ENCODE assay signal across 17 mouse cellular contexts in genomic region chr10:102238558-102239211, GRCm38 (mm10).
DNase-seq lines count a peak whose midpoint lies in the region; ATAC-seq lines count a peak whose summit lies in the region.
"Had no signal": no experiment of that assay in that cellular context is flagged by ENCODE, and none has a peak within 500 bp of the region (broad histone marks: within the 10 kb centered on the region; RNA-seq: fewer than 3 reads in every experiment).

No protein-coding gene starts in this region.

- no peaks in the 10 kb centered on the region for H3K27me3 ChIP-seq in forebrain, embryonic 13.5 days
- no peaks in the 10 kb centered on the region for H3K27me3 ChIP-seq in hindbrain, embryonic 14.5 days (ENCODE audit: control insufficient read depth, insufficient read depth, low read length)
- no peaks in the 10 kb centered on the region for H3K27me3 ChIP-seq in midbrain, embryonic 16.5 days (ENCODE audit: control insufficient read depth, insufficient read depth, low read depth, low read length)
- H3K27me3 ChIP-seq: liver, embryonic 15.5 days had no signal

- WGBS in forebrain, embryonic 13.5 days = 18% methylated on average over 6 of the region's 6 CpGs
- WGBS in hindbrain, embryonic 14.5 days = 31% methylated on average over 6 of the region's 6 CpGs
- WGBS in midbrain, embryonic 16.5 days = 38% methylated on average over 6 of the region's 6 CpGs

- H3K27ac ChIP-seq in forebrain, embryonic 13.5 days = 0 out of 2 replicates have a peak overlapping the region, but pooled peaks have one; percentile 19
- peak overlapping the region; percentile 62; the same call in 1 of the 2 replicates for H3K27ac ChIP-seq in hindbrain, embryonic 14.5 days
- H3K27ac ChIP-seq in midbrain, embryonic 16.5 days (ENCODE audit: low read length) = no peak overlapping the region
- H3K27ac ChIP-seq: heart, adult 2 months; liver, embryonic 15.5 days had no signal

- no peaks in the 10 kb centered on the region for H3K36me3 ChIP-seq in forebrain, embryonic 13.5 days (ENCODE audit: poor library complexity, severe bottlenecking)
- no peaks in the 10 kb centered on the region for H3K36me3 ChIP-seq in hindbrain, embryonic 14.5 days (replicated peaks; ENCODE audit: control insufficient read depth, insufficient read depth)
- no peaks in the 10 kb centered on the region for H3K36me3 ChIP-seq in midbrain, embryonic 16.5 days (ENCODE audit: control insufficient read depth, insufficient read depth, low read length)
- H3K36me3 ChIP-seq: liver, embryonic 15.5 days had no signal

- DNase-seq in embryo, embryonic 10.5 days (ENCODE audit: low spot score) = peak; percentile 2
- no peak for DNase-seq in embryo, embryonic 9.5 days (ENCODE audit: extremely low spot score)
- no peak for DNase-seq in hindbrain, embryonic 14.5 days (ENCODE audit: low spot score)
- no peak for DNase-seq in natural killer cell, adult 2 months (ENCODE audit: low spot score in 2 of 2)
- no peak for DNase-seq in layer of hippocampus, adult 11-12 months (ENCODE audit: low spot score)
- DNase-seq: adrenal gland, adult 2 months; cerebellum, adult 11 months; gastrocnemius, postnatal 10 days; heart, adult 2 months; kidney, adult 8-10 months; kidney, postnatal 36 days; lung, postnatal 14 days; right cerebral cortex, adult 18-20 months had no signal

- no peak overlapping the region for H3K4me3 ChIP-seq in forebrain, embryonic 13.5 days
- no peak overlapping the region for H3K4me3 ChIP-seq in hindbrain, embryonic 14.5 days (replicated peaks; ENCODE audit: low read length)
- H3K4me3 ChIP-seq in midbrain, embryonic 16.5 days (ENCODE audit: low read depth, low read length) = no peak overlapping the region
- H3K4me3 ChIP-seq: heart, adult 2 months; liver, embryonic 15.5 days had no signal

- H3K4me2 ChIP-seq in forebrain, embryonic 13.5 days = no peak overlapping the region
- H3K4me2 ChIP-seq in hindbrain, embryonic 14.5 days (replicated peaks) = no peak overlapping the region
- H3K4me2 ChIP-seq in midbrain, embryonic 16.5 days (ENCODE audit: low read length) = no peak overlapping the region
- H3K4me2 ChIP-seq: liver, embryonic 15.5 days had no signal

- H3K4me1 ChIP-seq in forebrain, embryonic 13.5 days = peaks cover 5% of the 10 kb centered on the region
- H3K4me1 ChIP-seq in hindbrain, embryonic 14.5 days (replicated peaks; ENCODE audit: control insufficient read depth, insufficient read depth, low read length) = no peaks in the 10 kb centered on the region
- no peaks in the 10 kb centered on the region for H3K4me1 ChIP-seq in midbrain, embryonic 16.5 days (ENCODE audit: control insufficient read depth, insufficient read depth, low read length)
- H3K4me1 ChIP-seq: liver, embryonic 15.5 days had no signal

- peak; percentile 83 for ATAC-seq in forebrain, embryonic 13.5 days
- ATAC-seq in hindbrain, embryonic 14.5 days (ENCODE audit: low FRiP score) = peak; percentile 57; the same call in 1 of the 2 replicates
- peak; percentile 54 for ATAC-seq in midbrain, embryonic 16.5 days
- no peak for ATAC-seq in cerebellum, adult (ENCODE audit: insufficient number of reproducible peaks, low FRiP score, low TSS enrichment)

- H3K9ac ChIP-seq in forebrain, embryonic 13.5 days = no peak overlapping the region
- H3K9ac ChIP-seq in hindbrain, embryonic 14.5 days = no peak overlapping the region
- H3K9ac ChIP-seq in midbrain, embryonic 16.5 days (ENCODE audit: low read depth, low read length) = no peak overlapping the region
- H3K9ac ChIP-seq: liver, embryonic 15.5 days had no signal

- no peaks in the 10 kb centered on the region for H3K9me3 ChIP-seq in forebrain, embryonic 13.5 days (replicated peaks)
- no peaks in the 10 kb centered on the region for H3K9me3 ChIP-seq in hindbrain, embryonic 14.5 days (ENCODE audit: control insufficient read depth, low read length)
- no peaks in the 10 kb centered on the region for H3K9me3 ChIP-seq in midbrain, embryonic 16.5 days (replicated peaks; ENCODE audit: control insufficient read depth, low read length, poor library complexity, severe bottlenecking)
- H3K9me3 ChIP-seq: liver, embryonic 15.5 days had no signal
